Comparison of ENCODE assay signal across 8 mouse cellular contexts in the genomic region with DNA sequence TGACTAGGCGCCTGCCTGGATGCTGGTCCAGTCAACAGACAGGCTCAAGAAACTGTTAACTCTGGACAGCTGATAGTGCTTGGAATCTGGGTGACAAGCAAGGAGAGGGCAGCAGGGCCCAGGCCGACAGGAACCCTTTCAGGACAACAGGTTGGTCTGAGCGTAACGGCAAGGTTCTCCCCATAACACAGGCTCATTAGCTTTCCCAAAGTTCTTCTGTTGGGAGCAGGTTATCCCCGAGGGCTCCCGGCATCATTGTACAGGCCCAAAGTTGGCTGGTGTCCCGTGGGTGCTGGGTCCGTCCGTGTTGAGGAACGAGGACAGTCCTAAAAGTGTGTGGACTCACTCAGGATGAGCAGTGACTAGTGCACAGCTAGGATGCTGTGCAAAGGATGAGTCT. TPM values are rescaled to one million over a fixed set of nuclear protein-coding genes. Genes with fewer than 3 reads are reported as not detected.
A peak's percentile ranks its signal among the peaks of the same experiment; 100 is the strongest.
DNase-seq lines count a peak whose midpoint lies in the region; ATAC-seq lines count a peak whose summit lies in the region.

No protein-coding gene starts in this region.

- peaks cover 66% of the 10 kb centered on the region for H3K4me1 ChIP-seq in liver, embryonic 12.5 days

- peaks cover 22% of the 10 kb centered on the region for H3K36me3 ChIP-seq in liver, embryonic 12.5 days

- intact Hi-C loops in left cerebral cortex, postnatal 10 days (cut with DNase I) = no loop called here

- WGBS in liver, embryonic 12.5 days (ENCODE audit: insufficient replicate concordance) = 24% methylated on average over 10 of the region's 10 CpGs

- H3K27ac ChIP-seq in liver, embryonic 12.5 days = peak overlapping the region; percentile 95

- H3K4me2 ChIP-seq in liver, embryonic 12.5 days = peak overlapping the region; percentile 96

- H3K9ac ChIP-seq in liver, embryonic 12.5 days = peak overlapping the region; percentile 95

- peaks cover 35% of the 10 kb centered on the region for H3K27me3 ChIP-seq in liver, embryonic 12.5 days (replicated peaks)

- no peak for ATAC-seq in liver, embryonic 12.5 days

- H3K4me3 ChIP-seq in liver, embryonic 12.5 days = peak overlapping the region; percentile 76

- DNase-seq in embryo, embryonic 11 days = peak; percentile 18
- no peak for DNase-seq in embryo, embryonic 9.5 days (ENCODE audit: extremely low spot score)
- DNase-seq in retina, embryonic 14.5 days (ENCODE audit: low spot score) = peak; percentile 15
- DNase-seq in retina, postnatal 1 day = no peak
- DNase-seq in layer of hippocampus, postnatal 25 days (ENCODE audit: extremely low spot score in 1 of 2, low spot score in 1 of 2) = no peak
- no peak for DNase-seq in left cerebral cortex, postnatal 10 days (ENCODE audit: extremely low spot score in 1 of 2, low spot score in 2 of 2)
- no peak for DNase-seq in ovary, postnatal 10 days (ENCODE audit: low spot score)

- no peaks in the 10 kb centered on the region for H3K9me3 ChIP-seq in liver, embryonic 12.5 days (replicated peaks)

RNA-seq across cellular contexts. Expression of gene Slc16a3, which starts 1.6 kb away (rescaled TPM):
- polyA plus RNA-seq in liver, embryonic 12.5 days (2016; fragmentation: Nextera tagmentation; extraction: Ambion mirVana) = 166 and 170 TPM in 2 replicates
- total RNA-seq in layer of hippocampus, postnatal 25 days (2021) = 1 to 10 TPM; 2.0 to 2.2 TPM
- total RNA-seq in left cerebral cortex, postnatal 10 days (2021) = 1 to 10 TPM; 3.6 to 5.1 TPM

RNA-seq across cellular contexts. Expression of gene Ccdc57, which starts 17.2 kb away (rescaled TPM):
- 2.9 and 3.2 TPM in 2 replicates for polyA plus RNA-seq in liver, embryonic 12.5 days (2016; fragmentation: Nextera tagmentation; extraction: Ambion mirVana)
- 1 to 10 TPM; 4.8 to 8.0 TPM for total RNA-seq in layer of hippocampus, postnatal 25 days (2021)
- 1 to 10 TPM; 8.1 to 8.4 TPM for total RNA-seq in left cerebral cortex, postnatal 10 days (2021)

RNA-seq across cellular contexts. Expression of gene Csnk1d, which starts 41.3 kb away (rescaled TPM):
- polyA plus RNA-seq in liver, embryonic 12.5 days (2016; fragmentation: Nextera tagmentation; extraction: Ambion mirVana) = 58.4 and 61.1 TPM in 2 replicates
- 100 to 1,000 TPM; 127 to 128 TPM for total RNA-seq in layer of hippocampus, postnatal 25 days (2021)
- total RNA-seq in left cerebral cortex, postnatal 10 days (2021) = 100 to 1,000 TPM; 112 to 119 TPM

Comparison
In these comparisons a context has a peak if more than half of its experiments do, and no peak if none do; other contexts are left out.
1. DNase-seq: peak in embryo, embryonic 11 days (single experiment) and retina, embryonic 14.5 days (single experiment); none in embryo, embryonic 9.5 days (single experiment), retina, postnatal 1 day (single experiment), layer of hippocampus, postnatal 25 days (0 of 2), left cerebral cortex, postnatal 10 days (0 of 2) and ovary, postnatal 10 days (single experiment).